Mouse (Mus musculus) lung, postnatal 36 days (tissue): Measurements from ENCODE around the gene AC170998.1.
A peak's percentile ranks its signal among the peaks of the same experiment; 100 is the strongest.
"Not testable (repeated sequence)": the region's sequence is repeated elsewhere in the genome, so short reads cannot be mapped to it uniquely, and the experiment has no call there.

Experiments
- DNase-seq: peaks from one replicate; pipeline ENCODE4 v3.0.0; 2022; ENCODE audit warnings: mixed read lengths

The AC170998.1 gene

GRCm38 (mm10) chr17:28761871-28762270 is 36.0 kb downstream of the AC170998.1 start:
- peak; percentile 87 for DNase-seq

GRCm38 (mm10) chr17:28766203-28766602 is 40.3 kb downstream of the AC170998.1 start:
- DNase-seq: no peak

- DNase-seq: no peak
These were observed 41.1 kb downstream of the AC170998.1 start for GRCm38 (mm10) chr17:28766781-28767515.

GRCm38 (mm10) chr17:28769121-28769874 is 43.4 kb downstream of the AC170998.1 start, which contains the start of gene Mapk13:
TSS of gene Mapk13 (plus strand) at chr17:28769297.
- DNase-seq: peak; percentile 49

- DNase-seq: peak; percentile 24
These were observed 44.1 kb downstream of the AC170998.1 start for GRCm38 (mm10) chr17:28769875-28770421.

GRCm38 (mm10) chr17:28771289-28771688 is 45.4 kb downstream of the AC170998.1 start:
- DNase-seq: no peak

- DNase-seq: not testable (repeated sequence)
These were observed 48.4 kb downstream of the AC170998.1 start for GRCm38 (mm10) chr17:28774303-28774702.

GRCm38 (mm10) chr17:28775161-28775560 is 49.3 kb downstream of the AC170998.1 start:
- no peak for DNase-seq
